Mouse (Mus musculus): ENCODE data around the gene Cntn5.

The Cntn5 gene

GRCm38 (mm10) chr9:10400099-10400498 lies 504.5 kb downstream of the Cntn5 start:
- no peak for DNase-seq

GRCm38 (mm10) chr9:10389863-10390262 lies 514.7 kb downstream of the Cntn5 start:
- no peak for DNase-seq

- DNase-seq = no peak
These were observed 520.1 kb downstream of the Cntn5 start for GRCm38 (mm10) chr9:10384455-10384854.

GRCm38 (mm10) chr9:10383140-10383539 lies 521.4 kb downstream of the Cntn5 start:
- DNase-seq = no peak

GRCm38 (mm10) chr9:10381701-10382100 lies 522.9 kb downstream of the Cntn5 start:
- DNase-seq = no peak

- DNase-seq = no peak
These were observed 528.3 kb downstream of the Cntn5 start for GRCm38 (mm10) chr9:10376261-10376660.

- no peak for DNase-seq
These were observed 535.6 kb downstream of the Cntn5 start for GRCm38 (mm10) chr9:10368971-10369370.

GRCm38 (mm10) chr9:10368410-10368809 lies 536.2 kb downstream of the Cntn5 start:
- no peak for DNase-seq

GRCm38 (mm10) chr9:10366246-10366955 lies 538.2 kb downstream of the Cntn5 start:
- DNase-seq = no peak

GRCm38 (mm10) chr9:10350909-10351655 lies 553.5 kb downstream of the Cntn5 start:
- DNase-seq = no peak

- no peak for DNase-seq
These were observed 555.8 kb downstream of the Cntn5 start for GRCm38 (mm10) chr9:10348741-10349140.

GRCm38 (mm10) chr9:10348222-10348621 lies 556.4 kb downstream of the Cntn5 start:
- no peak for DNase-seq

GRCm38 (mm10) chr9:10340751-10341150 lies 563.8 kb downstream of the Cntn5 start:
- no peak for DNase-seq

GRCm38 (mm10) chr9:10339716-10340115 lies 564.9 kb downstream of the Cntn5 start:
- no peak for DNase-seq

- peak in 1 of 2 experiments; percentile 2 for DNase-seq
These were observed 579.7 kb downstream of the Cntn5 start for GRCm38 (mm10) chr9:10324697-10325368.

- no peak for DNase-seq
These were observed 635.2 kb downstream of the Cntn5 start for GRCm38 (mm10) chr9:10269342-10269741.

GRCm38 (mm10) chr9:10268836-10269235 lies 635.7 kb downstream of the Cntn5 start:
- DNase-seq = no peak

- no peak for DNase-seq
These were observed 639.0 kb downstream of the Cntn5 start for GRCm38 (mm10) chr9:10265616-10266015.

- no peak for DNase-seq
These were observed 671.2 kb downstream of the Cntn5 start for GRCm38 (mm10) chr9:10233364-10233763.

GRCm38 (mm10) chr9:10232066-10232465 lies 672.5 kb downstream of the Cntn5 start:
- DNase-seq = no peak

GRCm38 (mm10) chr9:10230973-10231372 lies 673.6 kb downstream of the Cntn5 start:
- DNase-seq = no peak

GRCm38 (mm10) chr9:10229716-10230115 lies 674.9 kb downstream of the Cntn5 start:
- no peak for DNase-seq

GRCm38 (mm10) chr9:10226013-10226412 lies 678.6 kb downstream of the Cntn5 start:
- no peak for DNase-seq

GRCm38 (mm10) chr9:10186063-10186462 lies 718.5 kb downstream of the Cntn5 start:
- DNase-seq = no peak
